Mouse (Mus musculus) megakaryocyte, adult 5-6 weeks (primary cell): Measurements from ENCODE around the gene March10. TPM values are rescaled to one million over a fixed set of nuclear protein-coding genes. Genes with fewer than 3 reads are reported as not detected.

Source experiments
- ATAC-seq: 2 replicates; pipeline ENCODE4 v1.8.0; 2016; ENCODE audit warnings: mild to moderate bottlenecking, inconsistent platforms; ENCODE audit not compliant: poor library complexity, severe bottlenecking
- total RNA-seq, 2 experiments: library from RNA; stranded (forward) in 1 of 2; stranded (reverse) in 1 of 2; fragments of 153-499, 151-499 nt in 1 of 2; fragments of 221-1000, 200-1000 nt in 1 of 2; gene quantifications; 2 replicates each; pipeline versions ENCODE4 v1.2.3 to v1.2.4; 2015 to 2017

March10 gene
- total RNA-seq (2015) (not detected in 2 replicates), total RNA-seq (2017) (not detected in 2 replicates)

- ATAC-seq: no peak
These were observed at the start of gene March10 for GRCm38 (mm10) chr11:105456497-105456907. March10 (minus strand) TSS chr11:105456735.

- ATAC-seq: peak; percentile 79
These were observed 49.8 kb upstream of the March10 start for GRCm38 (mm10) chr11:105506322-105506721.

- no peak for ATAC-seq
These were observed 48.5 kb upstream of the March10 start for GRCm38 (mm10) chr11:105505038-105505437.

- peak; percentile 66 for ATAC-seq
These were observed 45.8 kb upstream of the March10 start for GRCm38 (mm10) chr11:105502311-105502710.

GRCm38 (mm10) chr11:105497505-105497904 lies 41.0 kb upstream of the March10 start:
- ATAC-seq: no peak

- ATAC-seq: peak; percentile 62
These were observed 40.1 kb upstream of the March10 start for GRCm38 (mm10) chr11:105496665-105497064.

- ATAC-seq: no peak
These were observed 39.2 kb upstream of the March10 start for GRCm38 (mm10) chr11:105495591-105496270.

- no peak for ATAC-seq
These were observed 38.3 kb upstream of the March10 start for GRCm38 (mm10) chr11:105494786-105495369.

- no peak for ATAC-seq
These were observed 35.9 kb upstream of the March10 start for GRCm38 (mm10) chr11:105492392-105492791.

- ATAC-seq: no peak
These were observed 34.4 kb upstream of the March10 start for GRCm38 (mm10) chr11:105490971-105491370.

GRCm38 (mm10) chr11:105485412-105485811 lies 28.9 kb upstream of the March10 start:
- ATAC-seq: no peak

GRCm38 (mm10) chr11:105484993-105485392 lies 28.5 kb upstream of the March10 start:
- ATAC-seq: no peak

- no peak for ATAC-seq
These were observed 26.2 kb upstream of the March10 start for GRCm38 (mm10) chr11:105482747-105483146.

- ATAC-seq: no peak
These were observed 18.2 kb upstream of the March10 start for GRCm38 (mm10) chr11:105474746-105475145.

GRCm38 (mm10) chr11:105474352-105474736 lies 17.8 kb upstream of the March10 start:
- ATAC-seq: no peak

GRCm38 (mm10) chr11:105473716-105474351 lies 17.3 kb upstream of the March10 start:
- no peak for ATAC-seq

GRCm38 (mm10) chr11:105472610-105473009 lies 16.1 kb upstream of the March10 start:
- ATAC-seq: no peak

GRCm38 (mm10) chr11:105470896-105471295 lies 14.4 kb upstream of the March10 start:
- no peak for ATAC-seq

- no peak for ATAC-seq
These were observed 13.0 kb upstream of the March10 start for GRCm38 (mm10) chr11:105469561-105469960.

GRCm38 (mm10) chr11:105469091-105469507 lies 12.6 kb upstream of the March10 start:
- no peak for ATAC-seq

- no peak for ATAC-seq
These were observed 11.9 kb upstream of the March10 start for GRCm38 (mm10) chr11:105468436-105468835.

GRCm38 (mm10) chr11:105467816-105468215 lies 11.3 kb upstream of the March10 start:
- ATAC-seq: no peak
